Mouse (Mus musculus): ENCODE measurements at regions not wholly inside any gene's neighbourhood (a gene's known extent, or its start where the extent isn't known, plus 50 kb on each side); places are given as distances from the start of the nearest gene placed in this dataset.

- TF ChIP-seq TAL1 (conservative IDR thresholded peaks at IDR 0.05; ENCODE audit: low read depth, low read length): no peak
- no peak for TF ChIP-seq CTCF (IDR thresholded peaks at IDR 0.05; ENCODE audit: low read depth, low read length)
- no peak for TF ChIP-seq GATA1 (IDR thresholded peaks at IDR 0.05; ENCODE audit: borderline replicate concordance, low read length)
- no peak for TF ChIP-seq POLR2AphosphoS5 (IDR thresholded peaks at IDR 0.05; ENCODE audit: insufficient replicate concordance, low read depth, low read length)
Measured at GRCm38 (mm10) chr4:9047151-9047550, 808.3 kb upstream of the Car8 start.
